Mouse (Mus musculus) C2C12 (cell line): ENCODE measurements around the gene Acsf2. TPM values are rescaled to one million over a fixed set of nuclear protein-coding genes. Genes with fewer than 3 reads are reported as not detected.

Source experiments
- H3K27me3 ChIP-seq: one replicate; pipeline ENCODE4 v1.6.1; 2011; ENCODE audit not compliant: control insufficient read depth, insufficient read depth, insufficient read length
- H3K36me3 ChIP-seq: one replicate; pipeline ENCODE4 v1.6.1; 2011; ENCODE audit not compliant: control insufficient read depth, insufficient read depth
- H3K4me3 ChIP-seq: one replicate; pipeline ENCODE4 v1.5.1; 2011; ENCODE audit warnings: mild to moderate bottlenecking, control low read depth; ENCODE audit not compliant: poor library complexity, insufficient read depth, severe bottlenecking
- H3K79me2 ChIP-seq: one replicate; pipeline ENCODE4 v1.6.1; 2011; ENCODE audit not compliant: control insufficient read depth, insufficient read depth
- H3K79me3 ChIP-seq: one replicate; pipeline ENCODE4 v1.6.1; 2011; ENCODE audit warnings: low read depth, control low read depth
- H3ac ChIP-seq: one replicate; pipeline ENCODE3; 2011; ENCODE audit warnings: low read depth; ENCODE audit not compliant: control insufficient read depth, insufficient read length
- CEBPB ChIP-seq: IDR thresholded peaks from one replicate; pipeline ENCODE4 v1.6.1; 2011; ENCODE audit warnings: low read depth, mild to moderate bottlenecking, control low read depth, moderate library complexity
- CTCF ChIP-seq: IDR thresholded peaks from one replicate; pipeline ENCODE4 v1.5.1; 2011; ENCODE audit not compliant: control insufficient read depth, insufficient read depth, insufficient read length
- FOSL1 ChIP-seq: IDR thresholded peaks from one replicate; pipeline ENCODE4 v1.8.0; 2011; ENCODE audit warnings: mild to moderate bottlenecking, low read length; ENCODE audit not compliant: poor library complexity, insufficient read depth, severe bottlenecking
- MAX ChIP-seq: IDR thresholded peaks from one replicate; pipeline ENCODE4 v1.6.1; 2011; ENCODE audit warnings: mild to moderate bottlenecking, control low read depth
- MYOD1 ChIP-seq: IDR thresholded peaks from one replicate; pipeline ENCODE4 v1.6.1; 2011; ENCODE audit warnings: low read depth; ENCODE audit not compliant: control insufficient read depth, insufficient read length
- MYOG ChIP-seq: IDR thresholded peaks from one replicate; pipeline ENCODE4 v1.6.1; 2011; ENCODE audit not compliant: control insufficient read depth, insufficient read length; ENCODE audit errors: extremely low read depth
- USF1 ChIP-seq: IDR thresholded peaks from one replicate; pipeline ENCODE4 v1.6.1; 2011; ENCODE audit warnings: low read depth, mild to moderate bottlenecking, control low read depth, moderate library complexity
- polyA plus RNA-seq: library from polyadenylated mRNA; unstranded; fragments of >200 nt; fragmentation: generic; extraction: Trizol; gene quantifications from one replicate; pipeline ENCODE4 v1.2.1, GENCODE M21; 2012; ENCODE audit warnings: missing spikeins

Gene Acsf2
- polyA plus RNA-seq, 1 experiment, result 2.7 TPM

DNA sequence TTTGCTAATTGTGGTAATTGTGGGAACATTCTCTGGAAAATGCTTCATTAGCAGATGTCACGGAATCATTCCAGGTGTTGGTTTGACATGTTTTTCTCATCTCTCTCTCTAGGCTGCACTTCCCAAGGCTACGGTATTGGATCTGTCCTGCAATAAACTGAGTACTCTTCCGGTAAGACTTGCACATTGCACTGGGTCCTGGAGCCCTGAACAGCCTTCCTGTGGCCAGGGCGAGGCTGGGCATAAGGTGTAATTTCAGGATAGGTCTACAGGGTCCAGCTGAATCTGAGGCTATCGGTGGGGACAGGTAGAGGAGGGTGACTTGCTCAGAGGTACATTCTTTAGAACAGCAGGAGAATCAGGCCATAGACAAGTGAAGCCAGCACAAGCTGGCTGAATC, 30.3 kb upstream of the Acsf2 start:
- Histone ChIP-seq H3ac (no peak overlapping the region), H3K79me2 (peaks cover 75% of the 10 kb centered on the region), H3K4me3 (no peak overlapping the region), H3K79me3 (peaks cover 55% of the 10 kb centered on the region), H3K36me3 (peaks cover 55% of the 10 kb centered on the region), H3K27me3 (no peaks in the 10 kb centered on the region)
- TF ChIP-seq USF1 (no peak), MAX (no peak), FOSL1 (no peak), CTCF (no peak), CEBPB (no peak), MYOG (no peak), MYOD1 (no peak)

DNA sequence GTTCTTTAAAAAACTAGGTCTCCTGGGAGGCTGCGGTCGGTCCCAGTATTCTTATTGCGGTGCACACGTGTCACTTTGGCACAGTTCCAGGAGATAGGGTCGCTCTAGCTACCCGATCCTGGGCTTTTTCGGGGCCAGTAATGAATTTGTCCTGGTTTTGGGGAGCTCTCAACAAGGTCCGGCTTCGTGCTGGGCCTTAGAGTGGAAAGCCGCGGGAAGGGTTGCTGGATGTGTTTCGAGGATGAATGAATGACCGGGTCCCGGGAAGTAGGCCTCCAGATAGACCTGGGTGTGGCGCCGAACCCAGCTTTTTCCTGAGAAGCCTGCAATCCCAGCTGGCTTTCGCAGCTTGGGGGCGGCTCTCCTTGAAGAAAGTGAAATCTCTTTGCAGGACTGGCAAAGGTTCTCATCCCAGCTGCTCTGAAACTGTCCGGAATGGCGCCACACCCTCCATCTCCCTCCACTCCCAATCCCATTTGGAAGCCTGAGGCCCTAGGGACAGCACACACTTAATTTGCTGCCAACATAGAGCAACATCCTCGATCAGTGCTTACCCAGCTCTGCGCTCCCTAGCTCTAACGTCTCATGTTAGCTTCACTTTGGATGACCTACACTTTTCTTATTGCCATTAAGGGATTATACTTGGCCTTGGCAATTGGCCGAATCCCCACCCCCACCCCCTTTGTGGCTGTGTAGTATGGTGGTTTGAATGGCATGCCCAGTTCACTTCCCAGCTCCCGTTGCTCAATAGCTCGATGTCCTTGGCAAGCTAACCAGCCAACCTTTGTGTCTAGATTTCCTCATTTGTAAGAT, 28.7 kb upstream of the Acsf2 start:
- TF ChIP-seq MYOD1 (no peak), MYOG (no peak), FOSL1 (no peak), USF1 (peak; percentile 49), CEBPB (peak; percentile 70), MAX (peak; percentile 72), CTCF (no peak)
- Histone ChIP-seq H3K27me3 (no peaks in the 10 kb centered on the region), H3K79me2 (peaks cover 59% of the 10 kb centered on the region), H3K79me3 (peaks cover 47% of the 10 kb centered on the region), H3ac (peak overlapping the region; percentile 96), H3K36me3 (peaks cover 39% of the 10 kb centered on the region), H3K4me3 (peak overlapping the region; percentile 100)

DNA sequence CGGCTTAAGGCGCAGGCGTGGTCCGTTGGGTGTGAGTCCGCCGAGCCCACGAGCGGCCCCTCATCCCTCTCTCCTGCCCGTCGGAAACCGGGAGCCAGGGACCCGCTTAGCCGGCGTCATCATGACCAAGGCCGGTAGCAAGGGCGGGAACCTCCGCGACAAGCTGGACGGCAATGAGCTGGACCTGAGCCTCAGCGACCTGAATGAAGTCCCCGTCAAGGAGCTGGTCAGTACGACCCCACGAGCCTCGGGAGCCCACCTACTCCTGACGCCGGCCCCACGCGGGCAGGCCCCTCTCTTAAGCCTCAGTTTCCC, 28.2 kb upstream of the Acsf2 start:
- Histone ChIP-seq H3K79me2 (peaks cover 53% of the 10 kb centered on the region), H3ac (peak overlapping the region; percentile 96), H3K4me3 (peak overlapping the region; percentile 100), H3K36me3 (peaks cover 33% of the 10 kb centered on the region), H3K79me3 (peaks cover 44% of the 10 kb centered on the region), H3K27me3 (no peaks in the 10 kb centered on the region)
- no peak for TF ChIP-seq CEBPB
- TF ChIP-seq MAX, result no peak
- TF ChIP-seq MYOD1, result no peak
- no peak for TF ChIP-seq CTCF
- TF ChIP-seq FOSL1, result no peak
- no peak for TF ChIP-seq MYOG
- TF ChIP-seq USF1, result no peak

DNA sequence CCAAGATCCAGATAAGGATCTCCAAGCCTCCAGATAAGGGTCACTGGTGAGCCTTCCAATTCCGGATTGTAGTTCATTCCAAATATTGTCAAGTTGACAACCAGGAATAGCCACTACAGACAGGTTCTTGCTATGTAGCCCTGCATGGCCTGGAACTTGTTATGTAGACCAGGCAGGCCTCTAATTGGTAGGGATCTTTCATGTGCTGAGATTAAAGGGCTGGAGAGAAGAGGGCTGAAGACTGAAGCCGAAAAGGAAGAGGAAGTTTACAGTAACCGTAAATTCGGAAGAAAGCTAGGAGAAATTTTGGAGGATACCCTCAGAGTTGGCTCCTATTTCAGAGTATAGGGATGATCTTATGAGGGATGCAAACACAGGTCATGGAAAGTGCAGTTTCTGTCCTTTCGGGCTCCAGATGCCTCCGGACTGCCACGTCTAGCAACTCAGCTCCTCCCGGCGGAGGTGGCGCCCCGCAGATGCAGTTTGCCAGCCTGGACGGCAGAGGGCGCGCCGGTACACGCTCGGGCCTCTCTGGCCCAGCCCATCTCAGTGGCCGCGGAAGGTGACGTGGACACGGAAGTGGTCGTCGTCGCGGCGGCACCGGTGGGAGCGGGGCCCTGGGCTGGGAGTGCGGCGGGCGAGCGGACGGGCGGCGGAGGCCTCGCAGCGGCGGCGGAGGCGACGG, 27.7 kb upstream of the Acsf2 start, which contains the start of gene Lrrc59:
Lrrc59 (plus strand) TSS at position 569 of the 685 bp plus-strand sequence.
- H3K79me2 ChIP-seq, result peaks cover 48% of the 10 kb centered on the region
- H3K36me3 ChIP-seq, result peaks cover 28% of the 10 kb centered on the region
- TF ChIP-seq CTCF (peak; percentile 99), MAX (no peak)
- peak within 1 kb of the TSS; percentile 100 for H3K4me3 ChIP-seq
- peak within 1 kb of the TSS; percentile 96 for H3ac ChIP-seq
- H3K79me3 ChIP-seq, result peaks cover 40% of the 10 kb centered on the region
- no peaks in the 10 kb centered on the region for H3K27me3 ChIP-seq

DNA sequence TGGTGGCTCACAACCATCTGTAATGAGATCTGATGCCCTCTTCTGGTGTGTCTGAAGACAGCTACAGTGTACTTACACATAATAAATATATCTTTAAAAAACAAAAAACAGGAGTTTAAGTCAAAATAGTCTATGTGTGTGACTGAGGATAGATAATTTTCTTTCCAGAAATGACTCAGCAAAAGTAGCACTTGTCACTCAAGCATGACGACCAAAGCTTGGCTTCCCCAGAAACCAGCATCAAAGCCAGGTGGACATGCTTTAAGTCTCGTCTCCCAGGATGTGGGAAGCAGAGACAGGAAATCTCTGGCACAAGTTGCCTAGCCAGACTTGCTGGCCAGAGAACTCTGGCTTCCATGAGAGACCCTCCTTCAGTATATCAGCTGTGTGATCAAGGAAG, 20.5 kb upstream of the Acsf2 start:
- Histone ChIP-seq H3K79me3 (no peaks in the 10 kb centered on the region), H3K27me3 (no peaks in the 10 kb centered on the region), H3K36me3 (no peaks in the 10 kb centered on the region), H3ac (no peak overlapping the region), H3K4me3 (no peak overlapping the region), H3K79me2 (no peaks in the 10 kb centered on the region)
- no peak for TF ChIP-seq USF1
- no peak for TF ChIP-seq MYOD1
- TF ChIP-seq CEBPB, result no peak
- TF ChIP-seq MYOG, result no peak
- TF ChIP-seq FOSL1, result no peak
- TF ChIP-seq CTCF, result no peak
- TF ChIP-seq MAX, result no peak

DNA sequence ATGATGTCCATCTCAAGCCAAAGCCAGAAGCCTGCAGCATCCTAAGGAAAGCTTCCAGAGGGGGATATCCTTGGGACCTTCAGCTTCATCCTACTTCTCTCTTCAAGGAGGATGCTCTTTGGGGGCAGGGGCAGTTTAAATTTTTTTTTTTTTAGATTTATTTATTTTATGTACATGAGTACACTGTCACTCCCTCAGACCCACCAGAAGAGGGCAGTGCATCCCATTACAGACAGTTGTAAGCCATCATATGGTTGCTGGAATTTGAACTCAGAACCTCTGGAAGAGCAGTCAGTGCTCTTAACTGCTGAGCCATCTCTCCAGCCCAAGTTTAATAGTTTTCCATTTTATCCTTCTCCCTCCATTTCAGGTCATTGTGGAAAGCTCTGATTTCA, 19.8 kb upstream of the Acsf2 start:
- H3K79me2 ChIP-seq, result no peaks in the 10 kb centered on the region
- no peaks in the 10 kb centered on the region for H3K79me3 ChIP-seq
- H3K36me3 ChIP-seq, result no peaks in the 10 kb centered on the region
- no peak overlapping the region for H3K4me3 ChIP-seq
- no peak overlapping the region for H3ac ChIP-seq
- no peak for TF ChIP-seq CEBPB
- no peak for TF ChIP-seq FOSL1
- TF ChIP-seq MAX, result no peak
- H3K27me3 ChIP-seq, result no peaks in the 10 kb centered on the region
